Mouse (Mus musculus) ZHBTc4 (cell line): Measurements from ENCODE around the gene Upb1.
"Not testable (repeated sequence)": the region's sequence is repeated elsewhere in the genome, so short reads cannot be mapped to it uniquely, and the experiment has no call there.

Experiments used
- DNase-seq: peaks from one replicate; pipeline ENCODE4 v3.0.0-alpha.2; 2011; ENCODE audit warnings: low read depth, low spot score

The Upb1 gene

GRCm38 (mm10) chr10:75451036-75451786 lies 50.3 kb downstream of the Upb1 start:
- peak; percentile 54 for DNase-seq

DNA sequence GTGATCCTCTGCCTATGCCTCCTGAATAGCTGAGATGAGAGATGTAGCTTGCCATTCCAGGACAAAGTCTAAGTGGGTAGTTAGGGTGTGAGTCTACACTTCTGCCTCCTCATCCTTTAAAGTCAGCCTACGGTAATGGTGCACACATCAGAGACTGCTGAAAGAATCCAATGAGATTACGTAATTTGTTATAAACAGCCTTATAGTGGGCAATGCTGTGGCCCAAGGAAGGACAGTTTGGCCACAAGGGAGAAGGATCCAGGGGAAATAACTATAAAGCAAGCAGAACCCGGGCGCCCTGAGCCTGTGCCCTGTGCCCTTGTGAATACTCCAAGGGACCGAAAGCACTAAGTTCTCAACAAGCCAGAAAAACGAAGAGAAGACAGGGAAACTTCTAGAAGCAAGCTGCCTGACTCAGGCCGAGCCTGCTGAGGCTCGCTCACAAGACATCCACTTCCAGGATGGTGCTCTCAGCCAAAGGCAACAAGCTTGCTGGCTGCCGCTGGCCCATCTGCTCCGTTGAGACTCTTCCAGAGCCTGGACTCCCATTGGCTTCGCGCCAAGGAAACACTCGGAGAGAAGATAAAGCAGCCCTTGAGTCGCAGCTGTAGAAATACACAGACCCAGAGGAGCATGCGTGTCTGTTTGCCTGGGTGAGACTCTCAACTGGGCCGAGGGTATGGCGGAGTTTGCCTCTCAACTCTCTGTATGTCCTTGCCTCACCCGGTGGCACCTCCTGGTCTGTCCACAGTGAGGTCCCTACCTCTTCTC lies 55.3 kb downstream of the Upb1 start:
- not testable (repeated sequence) for DNase-seq

DNA sequence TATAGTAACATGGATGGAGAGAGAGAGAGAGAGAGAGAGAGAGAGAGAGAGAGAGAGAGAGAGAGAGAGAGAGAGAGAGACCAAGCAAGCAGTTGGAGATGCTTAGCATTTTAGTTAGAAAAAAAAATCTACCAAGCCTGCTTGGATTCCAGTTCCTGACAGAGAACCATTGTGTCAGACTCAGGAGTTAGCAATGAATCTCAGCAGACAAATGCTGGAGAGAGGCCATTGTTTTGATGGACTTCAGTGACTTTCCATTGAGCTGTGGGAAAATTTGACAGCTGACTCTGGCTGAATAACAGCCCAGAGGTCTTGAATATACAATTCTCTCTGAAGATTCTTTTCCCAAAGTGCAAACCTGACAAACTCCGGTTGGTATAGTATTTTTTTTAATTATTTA lies 56.9 kb downstream of the Upb1 start:
- DNase-seq = no peak

DNA sequence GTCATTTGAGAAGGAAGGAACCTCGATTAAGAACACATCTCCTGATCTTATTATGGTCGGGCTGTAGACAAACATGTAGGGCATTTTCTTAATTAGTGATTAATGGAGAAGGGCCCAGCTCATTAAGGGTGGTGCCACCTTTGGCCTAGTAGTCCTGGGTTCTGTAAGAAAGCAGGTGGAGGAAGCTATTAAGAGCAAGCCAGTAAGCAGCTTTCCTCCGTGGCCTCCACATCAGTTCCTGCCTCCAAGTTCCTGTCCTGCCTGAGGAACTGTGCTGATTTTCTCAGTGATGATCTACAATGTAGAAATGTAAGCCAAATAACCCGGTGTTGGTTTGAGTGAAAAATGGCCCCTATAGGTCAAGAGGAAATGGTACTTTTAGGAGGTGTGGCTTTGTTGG lies 57.4 kb downstream of the Upb1 start:
- no peak for DNase-seq

GRCm38 (mm10) chr10:75462728-75463127 lies 61.8 kb downstream of the Upb1 start:
- no peak for DNase-seq

DNA sequence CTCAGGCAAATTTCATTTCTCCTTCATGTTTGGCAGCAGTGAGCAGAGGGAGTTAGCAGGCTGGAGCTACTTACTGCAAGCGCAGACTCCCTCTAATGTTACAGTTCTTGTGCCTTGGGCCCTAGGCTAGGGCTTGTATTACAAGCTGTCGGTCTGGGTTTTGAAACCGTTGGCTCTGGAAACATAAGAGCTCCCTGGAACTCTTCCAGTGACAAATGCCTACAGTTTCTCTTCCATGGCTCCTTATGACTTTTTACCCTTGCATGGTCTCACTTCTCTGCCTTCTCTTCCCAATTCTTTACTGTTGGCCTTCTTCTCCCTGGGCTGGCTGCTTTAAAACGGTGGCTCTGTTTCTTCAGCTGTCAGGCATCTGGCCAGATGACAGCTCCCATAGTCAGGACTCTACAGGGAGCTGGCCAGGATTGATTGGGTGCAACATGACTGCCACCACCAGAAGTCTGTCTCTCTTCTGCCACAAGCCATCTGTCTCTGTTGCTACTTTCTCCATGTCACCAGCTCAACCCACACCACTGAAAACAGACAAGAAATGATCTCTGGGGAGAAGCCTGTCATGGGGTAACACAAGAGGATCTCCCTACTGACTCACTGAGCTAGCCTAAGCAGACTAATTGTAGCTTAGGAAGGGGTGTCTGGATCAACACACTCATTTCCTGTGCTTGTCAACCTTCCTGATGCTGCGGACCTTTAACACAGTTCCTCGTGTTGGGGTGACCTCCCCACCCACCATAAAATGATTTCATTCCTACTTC lies 65.1 kb downstream of the Upb1 start:
- no peak for DNase-seq

DNA sequence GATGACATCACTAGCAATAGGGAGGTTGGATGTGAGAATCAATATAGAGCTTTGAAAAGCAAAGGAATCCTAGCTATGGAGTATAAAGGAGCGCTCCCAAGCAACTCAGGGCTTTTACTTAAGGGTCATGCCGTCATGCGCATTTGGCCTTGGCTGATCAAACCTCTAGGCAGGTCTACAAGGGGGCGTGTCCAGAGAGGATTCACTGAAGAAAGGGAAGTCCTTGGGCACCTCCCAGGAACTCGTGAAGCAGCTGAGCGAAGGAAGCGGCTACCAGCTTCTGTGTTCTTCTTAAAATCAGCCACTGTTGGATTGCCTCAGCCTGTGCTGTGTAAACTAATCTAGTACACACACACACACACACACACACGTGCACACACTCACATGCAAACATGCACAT lies 72.5 kb downstream of the Upb1 start:
- DNase-seq = peak; percentile 79

- peak; percentile 39 for DNase-seq
These were observed 73.7 kb downstream of the Upb1 start for GRCm38 (mm10) chr10:75474571-75474970.

DNA sequence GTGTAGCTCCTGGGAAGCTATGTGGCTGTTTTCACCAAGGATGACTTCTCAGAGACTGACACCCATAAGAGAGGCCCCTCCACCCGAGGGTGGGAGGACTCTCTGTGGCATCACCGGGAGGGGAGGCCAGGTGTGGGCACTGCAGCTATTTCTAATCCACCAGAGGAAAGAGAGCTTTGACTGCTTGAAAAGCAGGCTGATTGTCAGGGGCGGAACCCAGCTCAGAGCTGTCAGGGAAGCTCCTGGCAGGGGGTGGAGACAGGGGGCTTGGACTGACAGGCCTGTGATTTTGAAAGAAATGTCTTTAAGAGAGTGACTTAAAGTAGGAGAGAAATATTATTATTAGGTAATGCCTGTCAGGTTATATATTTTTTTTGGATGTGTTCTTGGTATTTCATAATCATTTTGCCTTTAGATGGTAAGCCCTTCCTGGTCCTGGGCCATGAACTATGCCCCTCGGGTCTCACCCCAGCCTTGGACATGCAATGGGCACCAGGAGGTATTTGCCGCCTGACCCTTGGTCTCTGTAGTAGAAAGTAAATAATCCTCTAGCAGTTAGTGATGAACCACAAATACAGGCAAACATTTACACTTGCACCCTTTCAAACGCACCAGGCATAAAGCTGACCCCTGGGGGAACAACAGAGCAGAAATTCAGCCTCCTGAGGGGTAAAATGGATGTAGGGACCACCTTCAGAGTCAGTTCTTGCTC lies 74.4 kb downstream of the Upb1 start:
- DNase-seq = not testable (repeated sequence)

- no peak for DNase-seq
These were observed 76.1 kb downstream of the Upb1 start for GRCm38 (mm10) chr10:75477034-75477433.

- no peak for DNase-seq
These were observed 79.0 kb downstream of the Upb1 start for GRCm38 (mm10) chr10:75479955-75480354.

GRCm38 (mm10) chr10:75481703-75482102 lies 80.8 kb downstream of the Upb1 start:
- no peak for DNase-seq

- DNase-seq = no peak
These were observed 81.4 kb downstream of the Upb1 start for GRCm38 (mm10) chr10:75482271-75482670.

- no peak for DNase-seq
These were observed 82.1 kb downstream of the Upb1 start for GRCm38 (mm10) chr10:75482919-75483483.

DNA sequence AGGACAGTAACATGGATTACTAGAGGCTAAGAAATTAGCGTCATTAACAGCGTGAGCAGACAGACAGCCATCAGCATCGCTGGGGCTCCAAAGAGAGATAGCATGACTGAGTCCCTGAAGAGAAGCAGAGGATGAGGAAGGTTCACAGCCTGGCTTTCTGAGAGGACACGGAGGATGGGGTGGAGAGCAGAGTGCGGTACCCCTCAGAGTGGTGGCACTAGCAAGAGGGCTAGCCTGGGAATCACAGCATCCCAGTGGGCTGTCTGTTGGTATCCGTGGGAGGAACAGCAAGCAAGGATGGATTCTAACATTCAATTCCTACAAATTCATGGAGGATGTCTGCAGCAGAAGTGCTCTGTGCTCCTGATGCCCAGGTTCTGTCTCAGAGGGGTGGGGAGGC lies 83.2 kb downstream of the Upb1 start:
- DNase-seq = no peak

DNA sequence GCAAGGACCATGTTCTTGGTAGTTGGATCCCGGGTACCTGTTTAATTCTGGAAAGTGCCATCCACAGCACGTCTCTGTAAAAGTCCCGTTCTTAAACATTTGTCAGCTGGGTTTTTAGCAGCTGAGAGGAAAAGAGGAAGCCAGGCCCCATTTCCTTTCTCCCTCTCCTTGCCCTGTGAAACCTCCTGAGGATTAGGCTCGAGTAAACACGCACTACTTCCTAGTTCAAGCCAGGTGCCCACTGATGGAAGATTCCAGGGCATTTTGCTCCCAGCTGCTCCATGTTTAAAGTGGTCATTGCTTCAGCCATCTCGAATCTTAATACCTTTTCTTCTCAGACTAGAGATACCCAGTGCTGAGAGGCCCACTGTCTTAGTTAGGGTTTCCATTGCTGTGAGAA lies 83.9 kb downstream of the Upb1 start:
- no peak for DNase-seq

GRCm38 (mm10) chr10:75486086-75486979 lies 85.4 kb downstream of the Upb1 start:
- DNase-seq = peak; percentile 81

DNA sequence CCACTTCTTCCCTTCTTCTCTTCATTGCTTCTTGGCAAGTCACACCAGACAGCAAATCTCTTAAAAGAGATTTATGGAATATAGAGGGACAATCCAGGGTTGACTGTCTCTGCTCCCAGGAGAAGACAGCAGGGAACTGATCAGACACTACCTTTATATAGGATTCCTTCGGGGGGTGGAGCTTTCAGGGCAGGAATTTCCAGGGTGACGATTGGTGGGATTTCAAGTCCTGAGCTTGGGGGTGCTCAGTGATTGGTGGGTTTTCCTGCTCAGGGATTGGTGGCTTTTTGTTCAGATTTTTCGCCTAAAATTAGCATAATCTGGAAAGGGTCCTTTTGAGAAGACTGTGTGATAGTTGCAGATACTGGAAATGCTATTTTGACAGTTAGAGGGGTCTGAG lies 86.2 kb downstream of the Upb1 start:
- peak; percentile 64 for DNase-seq

DNA sequence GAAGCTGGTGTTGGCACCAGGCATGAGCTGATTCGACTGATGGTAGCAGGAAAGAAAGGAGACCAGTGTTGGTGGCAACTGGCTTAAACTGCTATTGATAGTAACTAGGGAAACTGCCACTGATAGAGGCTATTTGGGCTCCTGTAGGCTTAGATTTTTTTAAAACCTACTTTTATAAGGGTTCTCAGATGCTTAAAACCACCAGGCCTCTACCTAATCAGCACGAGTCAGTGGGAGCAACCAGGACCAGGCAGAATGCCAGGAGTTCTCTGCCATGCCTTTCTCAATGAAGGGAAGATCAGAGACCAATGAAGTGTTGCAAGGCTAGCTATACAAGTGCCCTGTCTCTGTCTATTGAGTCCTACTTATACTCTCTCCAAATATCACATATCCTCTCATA lies 88.6 kb downstream of the Upb1 start:
- no peak for DNase-seq

DNA sequence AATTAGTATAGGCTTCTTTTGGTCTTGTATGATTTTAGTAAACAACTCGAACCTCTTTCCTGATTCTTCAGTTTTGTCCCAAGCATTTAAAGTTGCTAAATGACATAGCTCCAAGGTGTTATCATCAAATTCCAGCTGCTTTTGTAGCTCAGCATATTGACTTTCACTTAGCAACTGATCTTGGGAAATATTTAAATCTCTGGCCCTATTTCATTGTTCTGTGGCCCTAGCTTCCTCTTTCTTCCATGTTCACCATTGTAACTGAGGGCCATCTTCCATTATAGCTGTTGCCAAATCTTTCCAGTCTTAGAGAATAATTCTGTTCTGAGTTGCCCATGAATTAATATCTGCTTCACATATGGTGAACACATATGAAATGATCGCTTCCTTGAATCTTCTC lies 89.8 kb downstream of the Upb1 start:
- DNase-seq = no peak
